Mouse (Mus musculus) small intestine, adult 2 months (tissue): Measurements from ENCODE around the gene Ralgapa1. TPM values are rescaled to one million over a fixed set of nuclear protein-coding genes. Genes with fewer than 3 reads are reported as not detected.

Experiments
- H3K27ac ChIP-seq: fragments of 200-500 bp; 2 replicates; pipeline ENCODE4 v1.5.1; 2012; ENCODE audit warnings: low read depth, low read length, control low read depth, inconsistent platforms; ENCODE audit not compliant: insufficient read depth
- H3K27me3 ChIP-seq: fragments of 200-500 bp; 2 replicates; pipeline ENCODE4 v1.6.1; 2012; ENCODE audit warnings: mild to moderate bottlenecking, moderate library complexity, low read length, inconsistent platforms; ENCODE audit not compliant: control insufficient read depth, insufficient read depth
- H3K36me3 ChIP-seq: fragments of 200-500 bp; 2 replicates; pipeline ENCODE4 v1.6.1; 2012; ENCODE audit warnings: mild to moderate bottlenecking, low read length, control low read depth, inconsistent platforms; ENCODE audit not compliant: control insufficient read depth, insufficient read depth
- H3K4me1 ChIP-seq: fragments of 200-500 bp; 2 replicates; pipeline ENCODE4 v1.6.1; 2012; ENCODE audit warnings: low read length, inconsistent platforms, mixed read lengths; ENCODE audit not compliant: control insufficient read depth, insufficient read depth, insufficient read length
- H3K4me3 ChIP-seq: fragments of 200-500 bp; 2 replicates; pipeline ENCODE4 v1.5.1; 2012; ENCODE audit warnings: low read depth, mild to moderate bottlenecking, control low read depth, inconsistent platforms, low read length, moderate library complexity
- CTCF ChIP-seq: fragments of 200-500 bp; IDR thresholded peaks from 2 replicates; pipeline ENCODE4 v1.5.1; 2012; ENCODE audit warnings: low read depth, mild to moderate bottlenecking, control low read depth, inconsistent platforms, low read length, moderate library complexity, mixed read lengths; ENCODE audit not compliant: insufficient replicate concordance, insufficient read length; ENCODE audit errors: extremely low read depth
- POLR2A ChIP-seq: fragments of 200-500 bp; IDR thresholded peaks from 2 replicates; pipeline ENCODE4 v1.6.1; 2012; ENCODE audit warnings: low read depth, mild to moderate bottlenecking, control low read depth, inconsistent platforms, low read length, moderate library complexity
- WGBS: fragments of 180-500 bp; shearing (Covaris S2); methylation state at CpG from one replicate; pipeline ENCODE4 v1.1.7; 2018; 5-methylcytosine and 5-hydroxymethylcytosine counted together
- polyA plus RNA-seq: library from polyadenylated mRNA; depleted of rRNA; stranded (reverse); fragments of >200 nt; gene quantifications from 2 replicates; pipeline ENCODE4 v1.2.3, GENCODE M21; 2012; rRNA removed

The Ralgapa1 gene
- 5.3 and 8.4 TPM in 2 replicates for polyA plus RNA-seq

GRCm38 (mm10) chr12:55820661-55821314 lies at the start of gene Ralgapa1:
Gene Ralgapa1 (minus strand): TSS chr12:55821167.
- no peaks in the 10 kb centered on the region for H3K4me1 ChIP-seq
- peak within 1 kb of the TSS; percentile 95 for H3K4me3 ChIP-seq
- TF ChIP-seq POLR2A (peak; percentile 70), CTCF (peak; percentile 33; the same call in 1 of the 2 replicates)

GRCm38 (mm10) chr12:55869622-55870322 lies 48.8 kb upstream of the Ralgapa1 start:
- H3K4me3 ChIP-seq: no peak overlapping the region
- 86% methylated on average over 5 of the region's 5 CpGs for WGBS
- TF ChIP-seq POLR2A (no peak), CTCF (no peak)
- no peaks in the 10 kb centered on the region for H3K4me1 ChIP-seq
- no peaks in the 10 kb centered on the region for H3K27me3 ChIP-seq
- H3K27ac ChIP-seq: no peak overlapping the region
- peaks cover 14% of the 10 kb centered on the region for H3K36me3 ChIP-seq

More at GRCm38 (mm10) chr12:55820661-55821314, at the start of gene Ralgapa1:
- no peaks in the 10 kb centered on the region for H3K27me3 ChIP-seq
- no peaks in the 10 kb centered on the region for H3K36me3 ChIP-seq
- under 1% methylated on average over 78 of the region's 78 CpGs for WGBS
- peak within 1 kb of the TSS; percentile 65 for H3K27ac ChIP-seq

GRCm38 (mm10) chr12:55867738-55868137 lies 46.8 kb upstream of the Ralgapa1 start:
- Histone ChIP-seq H3K4me1 (no peaks in the 10 kb centered on the region), H3K27ac (no peak overlapping the region), H3K36me3 (peaks cover 17% of the 10 kb centered on the region), H3K4me3 (no peak overlapping the region), H3K27me3 (no peaks in the 10 kb centered on the region)
- no peak for TF ChIP-seq CTCF
- no peak for TF ChIP-seq POLR2A
- WGBS: 86% methylated on average over 4 of the region's 4 CpGs

- H3K27ac ChIP-seq: no peak overlapping the region
- peaks cover 13% of the 10 kb centered on the region for H3K36me3 ChIP-seq
- TF ChIP-seq POLR2A: no peak
- no peak for TF ChIP-seq CTCF
- no peaks in the 10 kb centered on the region for H3K27me3 ChIP-seq
- no peak overlapping the region for H3K4me3 ChIP-seq
- H3K4me1 ChIP-seq: no peaks in the 10 kb centered on the region
- WGBS: 93% methylated on average over 7 of the region's 7 CpGs
Measured at GRCm38 (mm10) chr12:55860631-55861030, 39.7 kb upstream of the Ralgapa1 start.

GRCm38 (mm10) chr12:55859409-55860349 lies 38.7 kb upstream of the Ralgapa1 start:
- Histone ChIP-seq H3K27me3 (no peaks in the 10 kb centered on the region), H3K4me1 (no peaks in the 10 kb centered on the region), H3K36me3 (peaks cover 13% of the 10 kb centered on the region), H3K27ac (no peak overlapping the region), H3K4me3 (no peak overlapping the region)
- 97% methylated on average over 17 of the region's 17 CpGs for WGBS
- TF ChIP-seq POLR2A: no peak
- no peak for TF ChIP-seq CTCF

- no peak overlapping the region for H3K27ac ChIP-seq
- no peaks in the 10 kb centered on the region for H3K27me3 ChIP-seq
- no peaks in the 10 kb centered on the region for H3K4me1 ChIP-seq
- peaks cover 11% of the 10 kb centered on the region for H3K36me3 ChIP-seq
- no peak overlapping the region for H3K4me3 ChIP-seq
- TF ChIP-seq CTCF (no peak), POLR2A (no peak)
Measured at GRCm38 (mm10) chr12:55850650-55851049, 29.7 kb upstream of the Ralgapa1 start.

- 94% methylated on average over 4 of the region's 4 CpGs for WGBS
- TF ChIP-seq POLR2A (no peak), CTCF (no peak)
- Histone ChIP-seq H3K4me3 (no peak overlapping the region), H3K27me3 (no peaks in the 10 kb centered on the region), H3K36me3 (peaks cover 10% of the 10 kb centered on the region; the same call in 1 of the 2 replicates), H3K4me1 (no peaks in the 10 kb centered on the region), H3K27ac (no peak overlapping the region)
Measured at GRCm38 (mm10) chr12:55847851-55848250, 26.9 kb upstream of the Ralgapa1 start.
